Mouse (Mus musculus) midbrain, embryonic 16.5 days (tissue): ENCODE results near the gene Raet1d. TPM values are rescaled to one million over a fixed set of nuclear protein-coding genes. Genes with fewer than 3 reads are reported as not detected.
"Not testable (repeated sequence)": the region's sequence is repeated elsewhere in the genome, so short reads cannot be mapped to it uniquely, and the experiment has no call there.

ENCODE experiments used
- ATAC-seq: fragments of 200-750 bp; cut with Nextera tagmentation; 2 replicates; pipeline ENCODE4 v1.8.0; 2017; ENCODE audit warnings: moderate TSS enrichment
- H3K27ac ChIP-seq: fragments of 300-500 bp; sonication (generic); 2 replicates; pipeline ENCODE4 v1.5.1; 2014; ENCODE audit warnings: mild to moderate bottlenecking, low read length, mixed read lengths
- H3K27me3 ChIP-seq: fragments of 300-500 bp; sonication (generic); 2 replicates; pipeline ENCODE4 v1.6.1; 2014; ENCODE audit warnings: low read depth, low read length, mixed read lengths; ENCODE audit not compliant: control insufficient read depth, insufficient read depth
- H3K36me3 ChIP-seq: fragments of 300-500 bp; sonication (generic); 2 replicates; pipeline ENCODE4 v1.6.1; 2014; ENCODE audit warnings: mild to moderate bottlenecking, low read length, moderate library complexity, mixed read lengths; ENCODE audit not compliant: control insufficient read depth, insufficient read depth
- H3K4me1 ChIP-seq: fragments of 300-500 bp; sonication (generic); 2 replicates; pipeline ENCODE4 v1.6.1; 2014; ENCODE audit warnings: mild to moderate bottlenecking, low read length, mixed read lengths; ENCODE audit not compliant: control insufficient read depth, insufficient read depth
- H3K4me2 ChIP-seq: fragments of 300-500 bp; sonication (generic); 2 replicates; pipeline ENCODE4 v1.6.1; 2014; ENCODE audit warnings: mild to moderate bottlenecking, low read length, mixed read lengths
- H3K4me3 ChIP-seq: fragments of 300-500 bp; sonication (generic); 2 replicates; pipeline ENCODE4 v1.5.1; 2014; ENCODE audit warnings: low read depth, mild to moderate bottlenecking, low read length, moderate library complexity, mixed read lengths
- H3K9ac ChIP-seq: fragments of 300-500 bp; sonication (generic); 2 replicates; pipeline ENCODE4 v1.6.1; 2014; ENCODE audit warnings: low read depth, low read length, mixed read lengths
- H3K9me3 ChIP-seq: fragments of 300-500 bp; sonication (generic); replicated peaks from 2 replicates; pipeline ENCODE4 v1.6.1; 2014; ENCODE audit warnings: mild to moderate bottlenecking, low read length, mixed read lengths; ENCODE audit not compliant: control insufficient read depth, poor library complexity, severe bottlenecking
- WGBS: fragments of 180-500 bp; shearing (Covaris S2); extraction: QIAGEN DNeasy Blood & Tissue Kit; methylation state at CpG from one replicate; pipeline ENCODE4 v1.1.7; 2014; 5-methylcytosine and 5-hydroxymethylcytosine counted together
- polyA plus RNA-seq: library from polyadenylated mRNA; unstranded; fragments of >200 nt; fragmentation: Nextera tagmentation; extraction: Ambion mirVana; gene quantifications from 2 replicates; pipeline ENCODE4 v1.2.1, GENCODE M21; 2015

Gene Raet1d
- polyA plus RNA-seq, 1 experiment from 2014 or later, result 2.2 TPM

DNA sequence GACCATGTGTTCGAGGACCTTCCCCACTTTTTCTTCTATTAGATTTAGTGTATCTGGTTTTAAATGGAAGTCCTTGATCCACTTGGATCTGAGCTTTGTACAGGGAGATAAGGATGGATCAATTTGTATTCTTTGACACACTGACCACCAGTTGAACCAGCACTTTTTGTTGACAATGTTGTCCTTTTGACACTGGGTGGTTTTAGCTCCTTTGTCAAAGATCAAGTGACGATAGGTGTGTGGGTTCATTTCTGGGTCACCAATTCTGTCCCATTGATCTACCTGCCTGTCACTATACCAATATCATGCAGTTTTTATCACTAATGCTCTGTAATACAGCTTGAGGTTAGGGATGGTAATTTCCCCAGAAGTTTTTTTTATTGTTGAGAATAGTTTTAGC lies 4.6 kb downstream of the Raet1d start:
- not testable (repeated sequence) for H3K27me3 ChIP-seq, ATAC-seq, H3K4me2 ChIP-seq, H3K9ac ChIP-seq, H3K27ac ChIP-seq, H3K9me3 ChIP-seq, H3K4me1 ChIP-seq, H3K36me3 ChIP-seq, H3K4me3 ChIP-seq
- WGBS, result 94% methylated on average over 2 of the region's 2 CpGs

DNA sequence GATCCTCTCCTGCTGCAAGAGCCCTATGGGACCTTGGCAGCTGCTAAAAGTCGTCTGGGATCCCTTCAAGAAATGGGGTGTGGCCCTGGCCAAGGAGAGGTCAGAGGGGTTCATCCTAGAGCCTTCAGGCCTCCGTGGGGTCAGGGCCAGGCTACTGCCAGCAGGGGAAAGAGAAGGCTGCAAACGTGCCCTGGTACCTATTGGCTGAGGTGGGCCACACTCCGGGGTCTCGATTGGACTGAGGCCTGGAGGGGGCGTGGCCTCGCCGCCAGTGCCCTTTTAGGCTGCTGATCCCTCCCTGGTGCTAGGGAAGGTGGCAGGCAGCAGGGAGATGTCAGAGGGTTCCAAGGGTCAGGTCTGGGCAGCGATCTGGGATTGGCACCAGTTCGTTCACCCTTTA lies 20.9 kb downstream of the Raet1d start:
- not testable (repeated sequence) for H3K4me3 ChIP-seq, H3K36me3 ChIP-seq, H3K4me1 ChIP-seq, H3K9ac ChIP-seq, H3K9me3 ChIP-seq, H3K27me3 ChIP-seq, H3K27ac ChIP-seq
- 0% methylated on average over 5 of the region's 10 CpGs for WGBS
- ATAC-seq, result peak; percentile 72
- peak overlapping the region; percentile 12; the same call in 1 of the 2 replicates for H3K4me2 ChIP-seq

DNA sequence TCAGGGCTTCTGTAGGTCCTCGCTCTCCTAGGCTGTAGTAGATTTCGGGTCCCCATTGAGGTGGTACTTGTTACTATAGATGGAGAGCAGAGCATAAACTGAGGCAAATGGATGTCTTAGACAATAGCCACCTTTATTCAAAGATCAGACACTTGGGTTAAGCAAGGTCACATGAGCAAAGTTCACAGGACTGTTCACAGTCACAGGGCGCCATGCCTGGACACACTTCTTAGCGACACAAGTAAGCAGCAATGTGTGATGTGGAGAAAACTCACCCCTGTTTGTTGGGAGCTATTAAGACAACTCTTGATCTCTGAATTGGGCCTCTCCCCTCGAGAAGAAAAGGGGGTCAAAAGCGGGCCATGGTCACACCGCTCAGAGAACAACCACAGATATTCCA lies 29.8 kb downstream of the Raet1d start:
- H3K9me3 ChIP-seq, H3K4me2 ChIP-seq, H3K4me1 ChIP-seq, H3K27me3 ChIP-seq, H3K9ac ChIP-seq, H3K27ac ChIP-seq, ATAC-seq, H3K36me3 ChIP-seq, H3K4me3 ChIP-seq: not testable (repeated sequence)
- 91% methylated on average over 7 of the region's 7 CpGs for WGBS

DNA sequence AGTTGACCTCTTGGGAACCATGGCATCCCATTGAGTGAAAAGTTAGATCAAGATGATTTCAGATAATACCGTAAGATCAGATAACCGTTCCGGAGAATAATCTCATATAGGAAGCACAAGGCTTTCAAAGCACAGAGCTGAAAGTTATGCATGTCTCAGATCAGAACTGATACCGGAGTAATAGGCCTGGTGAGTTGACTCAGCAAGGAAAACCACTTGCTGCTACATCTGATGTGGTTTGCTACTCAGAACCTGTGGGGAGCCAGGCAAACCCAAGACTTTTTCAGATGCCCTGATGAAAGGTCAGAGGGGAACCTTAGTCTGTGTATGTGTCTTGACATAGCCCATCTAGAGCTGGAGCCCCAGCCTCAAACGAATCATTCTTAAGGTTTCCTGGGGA lies 31.3 kb downstream of the Raet1d start:
- H3K36me3 ChIP-seq, ATAC-seq, H3K27ac ChIP-seq, H3K4me3 ChIP-seq, H3K4me1 ChIP-seq, H3K9me3 ChIP-seq, H3K9ac ChIP-seq, H3K4me2 ChIP-seq, H3K27me3 ChIP-seq: not testable (repeated sequence)
- WGBS, result 83% methylated on average over 2 of the region's 5 CpGs

DNA sequence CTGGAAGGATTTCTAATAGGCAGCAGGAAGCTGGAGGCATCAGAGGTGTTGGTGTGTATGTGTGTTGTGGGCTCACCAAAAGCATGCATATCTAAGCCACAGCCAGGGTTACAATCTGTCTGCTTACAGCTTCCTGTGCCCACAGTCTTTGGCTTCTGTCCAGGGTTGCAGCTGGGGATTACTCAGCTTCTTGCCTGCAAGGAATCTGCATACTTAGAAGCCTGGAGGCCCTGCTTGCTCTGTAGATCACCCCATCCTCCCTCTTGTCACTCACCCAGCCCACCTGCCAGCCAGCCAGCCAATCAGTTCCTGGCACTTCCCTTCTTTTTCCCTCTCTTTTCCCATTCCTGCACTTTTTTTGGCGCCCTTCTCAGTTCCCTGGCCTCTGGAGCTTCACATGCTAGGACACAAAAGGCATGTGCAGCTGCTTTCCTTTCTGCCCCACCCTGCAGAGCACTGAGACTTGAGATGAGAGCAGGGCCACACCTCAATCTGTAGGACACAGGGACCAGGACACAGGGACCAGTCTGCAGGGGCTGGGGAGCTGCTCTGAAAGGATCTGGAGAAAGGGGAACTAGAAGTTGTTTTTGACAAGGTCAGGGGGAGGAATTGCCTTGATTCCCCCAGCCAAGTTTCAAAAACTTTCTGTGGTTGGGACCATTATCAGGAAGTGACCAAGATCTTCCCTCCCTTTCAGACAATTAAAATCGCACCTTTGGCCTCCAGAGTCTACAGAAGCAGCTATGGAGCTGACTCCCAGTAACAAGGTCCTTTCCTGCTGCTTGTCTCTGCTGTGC lies 32.9 kb downstream of the Raet1d start:
- ATAC-seq, result peak; percentile 62; the same call in 1 of the 2 replicates
- not testable (repeated sequence) for H3K4me1 ChIP-seq, H3K4me2 ChIP-seq, H3K4me3 ChIP-seq, H3K27ac ChIP-seq, H3K27me3 ChIP-seq, H3K9ac ChIP-seq, H3K36me3 ChIP-seq, H3K9me3 ChIP-seq
- WGBS, result no CpG with 5 or more reads among the region's 2 CpGs

DNA sequence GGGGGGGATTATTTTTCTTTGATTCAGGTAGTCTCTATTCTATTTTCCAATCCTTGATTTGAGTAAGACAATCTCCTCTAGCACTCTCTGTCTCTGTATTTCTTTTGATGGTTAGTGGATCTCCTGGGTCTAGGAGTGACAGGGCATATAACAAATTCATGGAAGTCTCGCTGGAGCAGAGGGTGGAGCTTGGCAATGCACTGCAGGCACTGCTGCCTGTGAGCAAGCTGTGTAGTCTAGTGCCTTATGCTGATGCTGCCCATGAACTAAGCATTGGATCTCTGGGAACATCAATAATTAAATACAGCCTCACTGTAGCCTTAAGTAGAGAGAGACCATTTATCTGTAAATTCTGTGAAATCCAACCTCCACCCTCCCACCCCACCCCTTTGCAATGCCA lies 36.3 kb downstream of the Raet1d start:
- WGBS, result 25% methylated on average over 1 of the region's 1 CpGs
- H3K27ac ChIP-seq, H3K4me3 ChIP-seq, H3K9me3 ChIP-seq, H3K36me3 ChIP-seq, H3K4me2 ChIP-seq, H3K27me3 ChIP-seq, H3K4me1 ChIP-seq, H3K9ac ChIP-seq: not testable (repeated sequence)
- ATAC-seq, result peak; percentile 75; the same call in 1 of the 2 replicates

DNA sequence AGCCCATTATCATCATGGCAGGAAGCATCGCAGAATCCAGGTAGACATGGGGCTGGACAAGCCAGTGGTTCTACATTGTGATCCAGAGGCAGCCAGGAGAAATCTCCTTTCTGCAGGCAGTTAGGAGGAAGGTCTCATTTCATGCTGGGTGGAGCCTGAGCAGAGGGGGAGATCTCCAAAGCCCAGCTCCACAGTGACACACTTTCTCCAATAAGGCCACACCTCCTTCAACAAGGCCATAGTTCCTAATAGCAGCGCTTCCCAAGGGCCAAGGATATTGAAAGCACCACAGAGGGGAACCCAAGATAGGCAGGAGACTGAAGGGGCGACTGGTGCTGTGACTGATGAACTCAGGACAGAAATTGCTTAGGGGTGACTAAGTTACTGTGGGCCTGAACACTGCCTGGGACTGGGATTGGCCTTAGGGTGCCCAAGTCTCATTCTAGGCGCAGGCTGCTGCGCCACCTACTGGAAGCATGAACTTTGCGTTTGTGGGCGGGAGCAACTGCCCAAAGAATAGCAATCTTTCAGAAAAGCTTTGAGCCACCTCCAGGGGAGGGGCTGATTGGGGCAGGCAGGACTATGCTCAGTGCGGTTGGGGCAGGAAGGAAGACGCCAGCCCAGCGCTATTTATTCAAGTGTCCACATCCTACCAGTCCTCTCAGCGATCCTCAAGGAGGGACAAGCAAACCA lies 42.0 kb downstream of the Raet1d start:
- not testable (repeated sequence) for H3K4me2 ChIP-seq
- WGBS, result 2% methylated on average over 9 of the region's 11 CpGs

DNA sequence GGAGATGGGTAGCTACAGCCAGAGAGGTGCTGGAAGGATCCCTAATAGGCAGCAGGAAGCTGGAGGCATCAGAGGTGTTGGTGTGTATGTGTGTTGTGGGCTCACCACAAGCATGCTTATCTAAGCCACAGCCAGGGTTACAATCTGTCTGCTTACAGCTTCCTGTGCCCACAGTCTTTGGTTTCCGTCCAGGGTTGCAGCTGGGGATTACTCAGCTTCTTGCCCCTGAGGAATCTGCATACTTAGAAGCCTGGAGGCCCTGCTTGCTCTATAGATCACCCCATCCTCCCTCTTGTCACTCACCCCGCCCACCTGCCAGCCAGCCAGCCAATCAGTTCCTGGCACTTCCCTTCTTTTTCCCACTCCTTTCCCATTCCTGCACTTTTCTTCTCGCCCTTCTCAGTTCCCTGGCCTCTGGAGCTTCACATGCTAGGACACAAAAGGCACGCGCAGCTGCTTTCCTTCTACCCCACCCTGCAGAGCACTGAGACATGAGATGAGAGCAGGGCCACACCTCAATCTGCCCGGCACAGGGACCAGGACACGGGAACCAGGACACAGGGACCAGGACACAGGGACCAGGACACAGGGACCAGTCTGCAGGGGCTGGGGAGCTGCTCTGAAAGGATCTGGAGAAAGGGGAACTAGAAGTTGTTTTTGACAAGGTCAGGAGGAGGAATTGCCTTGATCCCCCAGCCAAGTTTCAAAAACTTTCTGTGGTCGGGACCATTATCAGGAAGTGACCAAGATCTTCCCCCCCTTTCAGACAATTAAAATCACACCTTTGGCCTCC lies 53.5 kb downstream of the Raet1d start:
- not testable (repeated sequence) for H3K27me3 ChIP-seq, H3K27ac ChIP-seq, H3K9ac ChIP-seq, H3K4me1 ChIP-seq, H3K9me3 ChIP-seq, H3K4me3 ChIP-seq, H3K4me2 ChIP-seq, H3K36me3 ChIP-seq
- WGBS, result 7% methylated on average over 2 of the region's 8 CpGs
- peak; percentile 25; the same call in 1 of the 2 replicates for ATAC-seq

More for the DNA sequence above, 42.0 kb downstream of the Raet1d start:
- H3K36me3 ChIP-seq, H3K4me3 ChIP-seq, H3K27ac ChIP-seq, H3K9me3 ChIP-seq, H3K9ac ChIP-seq, H3K27me3 ChIP-seq, H3K4me1 ChIP-seq: not testable (repeated sequence)
- ATAC-seq, result peak; percentile 54; the same call in 1 of the 2 replicates
